Mouse (Mus musculus): ENCODE measurements around the gene Irf3. TPM values are rescaled to one million over a fixed set of nuclear protein-coding genes. Genes with fewer than 3 reads are reported as not detected.

Irf3 gene
- polyA plus RNA-seq, 1 experiment from 2014 or later: 73.6 TPM

DNA sequence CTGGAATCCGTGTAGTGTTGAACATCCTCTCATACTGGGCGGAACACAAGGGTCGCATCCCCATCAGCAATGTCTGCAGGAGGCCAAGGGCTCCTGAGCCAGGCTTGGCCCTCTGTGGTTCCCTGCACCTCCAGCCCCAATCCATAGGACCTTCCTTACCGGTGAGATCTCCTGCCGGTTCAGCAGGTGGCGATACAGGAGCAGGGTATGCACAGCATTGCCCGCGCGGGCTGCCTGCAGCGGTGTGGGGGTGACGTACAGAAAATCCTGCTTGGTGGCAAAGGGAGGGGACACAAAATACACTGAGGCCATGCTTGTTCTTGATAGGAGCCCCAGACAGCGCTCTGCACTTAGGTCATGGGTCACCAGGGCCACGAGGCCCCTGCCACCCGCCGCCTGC lies 30.8 kb upstream of the Irf3 start:
- Histone ChIP-seq H3K27ac (ENCODE audit: low read length) (no peak overlapping the region), H3K27me3 (ENCODE audit: control insufficient read depth, insufficient read depth, low read length) (no peaks in the 10 kb centered on the region), H3K36me3 (ENCODE audit: control insufficient read depth, insufficient read depth) (0 out of 2 replicates have a peak, but pooled peaks cover 2% of the 10 kb centered on the region), H3K4me1 (ENCODE audit: control insufficient read depth, insufficient read depth, low read length) (peaks cover 10% of the 10 kb centered on the region), H3K4me2 (ENCODE audit: low read depth, low read length) (no peak overlapping the region), H3K9ac (ENCODE audit: low read length) (no peak overlapping the region), H3K4me3 (ENCODE audit: low read length) (no peak overlapping the region), H3K9me3 (replicated peaks; ENCODE audit: control insufficient read depth, low read length) (no peaks in the 10 kb centered on the region)
- no peak for ATAC-seq (replicated peaks; ENCODE audit: extremely low read depth, insufficient read depth, low FRiP score)
- 74% methylated on average over 15 of the region's 15 CpGs for WGBS

DNA sequence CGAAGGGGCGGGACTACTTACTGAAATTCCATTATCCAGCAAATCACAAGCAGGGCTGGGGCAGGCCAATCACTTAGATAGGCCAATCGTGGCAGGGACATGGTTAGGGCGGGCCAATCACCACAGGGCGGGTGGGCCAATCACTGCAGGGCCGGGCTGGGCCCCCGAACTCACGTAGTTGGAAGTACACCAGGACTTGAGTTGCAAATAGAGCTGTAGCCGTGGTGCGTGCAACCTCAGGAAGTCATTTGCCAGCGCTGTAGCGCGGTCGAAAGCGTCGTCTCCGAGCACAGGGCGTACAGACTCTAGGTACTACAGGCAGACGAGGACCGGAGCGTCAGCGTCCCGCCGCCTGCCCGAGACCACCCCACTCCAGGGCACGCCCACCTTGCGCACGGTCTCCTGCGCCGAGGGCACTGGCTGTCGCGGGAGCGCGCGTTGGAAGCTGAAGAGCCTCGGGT lies 27.2 kb upstream of the Irf3 start:
- Histone ChIP-seq H3K4me1 (ENCODE audit: control insufficient read depth, insufficient read depth, low read length) (peaks cover 12% of the 10 kb centered on the region), H3K36me3 (ENCODE audit: control insufficient read depth, insufficient read depth) (0 out of 2 replicates have a peak, but pooled peaks cover 2% of the 10 kb centered on the region), H3K4me2 (ENCODE audit: low read depth, low read length) (peak overlapping the region; percentile 96), H3K27me3 (ENCODE audit: control insufficient read depth, insufficient read depth, low read length) (no peaks in the 10 kb centered on the region), H3K9ac (ENCODE audit: low read length) (peak overlapping the region; percentile 75), H3K4me3 (ENCODE audit: low read length) (peak overlapping the region; percentile 70), H3K9me3 (replicated peaks; ENCODE audit: control insufficient read depth, low read length) (no peaks in the 10 kb centered on the region), H3K27ac (ENCODE audit: low read length) (peak overlapping the region; percentile 77)
- WGBS: under 1% methylated on average over 36 of the region's 36 CpGs
- ATAC-seq (replicated peaks; ENCODE audit: extremely low read depth, insufficient read depth, low FRiP score): peak; percentile 95

DNA sequence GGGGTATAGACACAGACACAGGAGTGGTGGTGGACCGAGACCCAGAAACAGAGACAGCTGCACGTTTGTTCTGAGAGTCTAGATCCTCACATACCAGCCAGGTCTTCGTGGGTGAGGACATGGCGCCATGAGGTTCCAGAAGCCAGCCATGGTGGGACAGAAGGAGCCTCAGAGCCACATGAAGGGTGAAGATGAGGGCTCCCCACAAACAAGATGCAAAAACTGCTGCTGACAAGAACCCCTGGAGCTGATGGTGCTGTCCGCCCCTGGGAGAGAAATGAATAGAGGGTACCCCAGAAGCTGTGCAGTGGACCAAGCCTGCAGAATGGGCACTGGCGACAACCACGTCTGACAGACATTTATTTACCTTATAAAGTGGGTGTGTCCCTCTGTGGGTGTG lies 26.3 kb upstream of the Irf3 start:
- ATAC-seq (replicated peaks; ENCODE audit: extremely low read depth, insufficient read depth, low FRiP score): no peak
- peak overlapping the region; percentile 96 for H3K4me2 ChIP-seq (ENCODE audit: low read depth, low read length)
- no peak overlapping the region for H3K27ac ChIP-seq (ENCODE audit: low read length)
- H3K4me3 ChIP-seq (ENCODE audit: low read length): peak overlapping the region; percentile 70
- no peaks in the 10 kb centered on the region for H3K9me3 ChIP-seq (replicated peaks; ENCODE audit: control insufficient read depth, low read length)
- H3K27me3 ChIP-seq (ENCODE audit: control insufficient read depth, insufficient read depth, low read length): no peaks in the 10 kb centered on the region
- WGBS: 63% methylated on average over 7 of the region's 7 CpGs
- H3K4me1 ChIP-seq (ENCODE audit: control insufficient read depth, insufficient read depth, low read length): peaks cover 12% of the 10 kb centered on the region
- H3K36me3 ChIP-seq (ENCODE audit: control insufficient read depth, insufficient read depth): peaks cover 1% of the 10 kb centered on the region; the same call in 1 of the 2 replicates
- H3K9ac ChIP-seq (ENCODE audit: low read length): peak overlapping the region; percentile 75; the same call in 1 of the 2 replicates

DNA sequence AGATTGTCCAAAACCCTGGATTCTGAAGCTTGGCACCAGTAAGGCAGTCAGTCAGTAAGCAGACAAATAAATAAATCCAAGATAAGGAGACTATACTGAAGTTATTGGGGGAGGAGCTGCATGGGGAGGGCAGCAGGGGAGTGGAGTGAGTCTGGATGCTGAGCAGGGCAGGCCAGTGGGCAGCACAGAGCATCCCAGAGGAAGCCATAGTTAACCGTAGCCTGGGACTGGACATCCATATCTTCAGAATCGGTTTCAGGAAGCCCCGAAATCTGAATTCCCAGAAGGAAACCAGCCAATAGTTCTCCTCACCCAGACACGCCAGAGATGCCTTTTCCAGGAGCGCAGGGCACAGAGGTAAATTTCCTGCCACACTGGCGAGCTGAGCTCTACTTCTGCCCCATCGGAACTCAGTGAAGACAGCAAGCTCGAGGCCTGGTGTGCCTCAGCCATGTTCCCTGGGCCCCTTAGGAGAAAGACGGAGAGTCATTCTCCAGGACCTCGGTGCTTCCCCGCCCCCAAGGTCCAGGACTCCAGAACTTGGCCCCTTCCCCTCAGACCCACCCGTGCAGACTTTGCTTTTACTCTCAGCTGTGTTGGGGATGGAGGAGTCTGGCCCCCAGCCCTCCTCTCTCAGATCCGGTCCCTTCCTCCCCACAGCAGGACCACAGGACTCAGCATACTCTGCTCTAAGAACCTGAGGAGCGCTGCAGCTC lies 23.9 kb upstream of the Irf3 start:
- ATAC-seq (replicated peaks; ENCODE audit: extremely low read depth, insufficient read depth, low FRiP score): no peak
- Histone ChIP-seq H3K27me3 (ENCODE audit: control insufficient read depth, insufficient read depth, low read length) (no peaks in the 10 kb centered on the region), H3K27ac (ENCODE audit: low read length) (no peak overlapping the region), H3K4me1 (ENCODE audit: control insufficient read depth, insufficient read depth, low read length) (peaks cover 12% of the 10 kb centered on the region), H3K36me3 (ENCODE audit: control insufficient read depth, insufficient read depth) (peaks cover 23% of the 10 kb centered on the region), H3K9ac (ENCODE audit: low read length) (peak overlapping the region; percentile 37), H3K9me3 (replicated peaks; ENCODE audit: control insufficient read depth, low read length) (no peaks in the 10 kb centered on the region), H3K4me2 (ENCODE audit: low read depth, low read length) (peak overlapping the region; percentile 50), H3K4me3 (ENCODE audit: low read length) (peak overlapping the region; percentile 40)
- WGBS: 39% methylated on average over 14 of the region's 14 CpGs

DNA sequence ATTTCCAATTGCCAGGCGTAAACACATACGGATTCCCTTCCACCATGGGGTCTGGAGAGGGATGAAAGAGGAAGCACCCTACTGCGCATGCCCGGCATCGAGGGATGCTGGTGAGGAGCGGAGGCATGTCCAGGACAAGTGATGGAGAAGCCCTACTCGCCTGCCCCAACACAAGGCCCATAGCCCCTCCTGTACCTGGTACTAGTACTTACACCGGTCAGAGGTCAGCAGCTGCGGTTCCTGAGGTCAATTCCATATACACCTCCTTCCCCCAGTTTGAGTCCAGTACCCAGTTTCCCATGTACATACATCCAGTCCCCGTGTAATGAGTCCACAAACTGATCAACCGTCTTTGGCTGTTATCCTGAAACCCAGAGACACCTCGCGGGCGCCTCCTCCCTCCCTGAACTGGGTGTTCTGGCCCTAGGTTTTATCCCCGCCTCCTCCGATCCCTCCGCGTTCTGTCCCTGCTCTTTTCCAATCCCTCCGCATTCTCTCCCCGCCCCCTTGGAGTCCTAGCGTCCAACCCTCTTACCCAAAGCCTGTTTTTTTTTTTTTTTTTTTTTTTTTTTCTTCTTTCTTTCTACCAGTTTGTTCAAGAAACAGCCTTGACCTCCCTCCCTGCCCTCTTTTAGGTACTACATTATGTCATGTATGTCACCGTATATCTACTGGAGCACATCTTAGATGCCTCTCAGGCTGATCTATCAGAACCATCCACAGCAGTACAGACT lies 22.9 kb upstream of the Irf3 start, which contains the start of gene Cpt1c:
TSS of gene Cpt1c (minus strand) at position 469 of the 734 bp plus-strand sequence.
- H3K36me3 ChIP-seq (ENCODE audit: control insufficient read depth, insufficient read depth): peaks cover 32% of the 10 kb centered on the region
- H3K27ac ChIP-seq (ENCODE audit: low read length): peak within 1 kb of the TSS; percentile 62
- no peaks in the 10 kb centered on the region for H3K27me3 ChIP-seq (ENCODE audit: control insufficient read depth, insufficient read depth, low read length)
- peak within 1 kb of the TSS; percentile 50 for H3K4me2 ChIP-seq (ENCODE audit: low read depth, low read length)
- peak within 1 kb of the TSS; percentile 40 for H3K4me3 ChIP-seq (ENCODE audit: low read length)
- ATAC-seq (replicated peaks; ENCODE audit: extremely low read depth, insufficient read depth, low FRiP score): no peak; the same call in 1 of the 2 replicates
- H3K9ac ChIP-seq (ENCODE audit: low read length): peak within 1 kb of the TSS; percentile 37
- WGBS: 3% methylated on average over 22 of the region's 22 CpGs
- H3K9me3 ChIP-seq (replicated peaks; ENCODE audit: control insufficient read depth, low read length): no peaks in the 10 kb centered on the region
- peaks cover 12% of the 10 kb centered on the region for H3K4me1 ChIP-seq (ENCODE audit: control insufficient read depth, insufficient read depth, low read length)

DNA sequence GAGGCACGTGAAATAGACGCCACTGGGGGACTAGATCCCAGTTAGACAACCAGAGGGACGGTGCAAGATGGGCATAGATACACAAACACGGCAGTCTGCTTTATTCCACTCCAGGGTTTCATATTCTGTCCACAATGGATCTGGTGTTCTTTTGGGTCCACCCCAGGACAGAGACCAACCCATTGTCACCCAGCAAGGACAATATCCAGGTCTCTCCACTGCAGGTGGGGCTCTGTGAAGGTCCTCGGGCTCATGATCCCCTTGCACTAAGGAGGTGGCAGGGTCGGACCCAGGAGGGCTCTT lies 22.4 kb upstream of the Irf3 start:
- Histone ChIP-seq H3K27me3 (ENCODE audit: control insufficient read depth, insufficient read depth, low read length) (no peaks in the 10 kb centered on the region), H3K27ac (ENCODE audit: low read length) (no peak overlapping the region), H3K4me1 (ENCODE audit: control insufficient read depth, insufficient read depth, low read length) (peaks cover 10% of the 10 kb centered on the region), H3K4me2 (ENCODE audit: low read depth, low read length) (peak overlapping the region; percentile 50), H3K36me3 (ENCODE audit: control insufficient read depth, insufficient read depth) (peaks cover 36% of the 10 kb centered on the region), H3K9me3 (replicated peaks; ENCODE audit: control insufficient read depth, low read length) (no peaks in the 10 kb centered on the region), H3K9ac (ENCODE audit: low read length) (no peak overlapping the region), H3K4me3 (ENCODE audit: low read length) (no peak overlapping the region)
- WGBS: 22% methylated on average over 6 of the region's 6 CpGs
- no peak for ATAC-seq (replicated peaks; ENCODE audit: extremely low read depth, insufficient read depth, low FRiP score)

DNA sequence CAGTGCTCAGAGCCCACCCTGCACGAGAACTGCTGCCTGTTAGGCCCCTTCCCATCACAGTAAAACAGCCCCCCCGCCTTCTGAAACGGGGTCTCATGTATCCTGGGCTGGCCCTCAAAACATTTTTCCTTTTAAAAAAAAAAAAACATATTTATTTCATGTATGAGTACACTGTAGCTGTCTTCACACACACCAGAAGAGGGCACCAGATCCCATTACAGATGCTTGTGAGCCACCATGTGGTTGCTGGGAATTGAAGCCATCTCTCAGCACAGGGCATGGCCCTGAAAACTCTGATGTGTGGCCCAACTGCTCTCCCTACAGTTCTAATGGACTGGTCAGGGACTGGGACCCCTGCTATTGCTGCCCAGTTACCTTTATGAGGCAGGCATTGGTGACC lies 19.1 kb upstream of the Irf3 start:
- 90% methylated on average over 3 of the region's 3 CpGs for WGBS
- Histone ChIP-seq H3K9ac (ENCODE audit: low read length) (no peak overlapping the region), H3K4me3 (ENCODE audit: low read length) (no peak overlapping the region), H3K36me3 (ENCODE audit: control insufficient read depth, insufficient read depth) (peaks cover 56% of the 10 kb centered on the region), H3K4me2 (ENCODE audit: low read depth, low read length) (no peak overlapping the region), H3K27ac (ENCODE audit: low read length) (no peak overlapping the region), H3K27me3 (ENCODE audit: control insufficient read depth, insufficient read depth, low read length) (no peaks in the 10 kb centered on the region), H3K4me1 (ENCODE audit: control insufficient read depth, insufficient read depth, low read length) (peaks cover 2% of the 10 kb centered on the region; the same call in 1 of the 2 replicates), H3K9me3 (replicated peaks; ENCODE audit: control insufficient read depth, low read length) (no peaks in the 10 kb centered on the region)
- ATAC-seq (replicated peaks; ENCODE audit: extremely low read depth, insufficient read depth, low FRiP score): no peak

DNA sequence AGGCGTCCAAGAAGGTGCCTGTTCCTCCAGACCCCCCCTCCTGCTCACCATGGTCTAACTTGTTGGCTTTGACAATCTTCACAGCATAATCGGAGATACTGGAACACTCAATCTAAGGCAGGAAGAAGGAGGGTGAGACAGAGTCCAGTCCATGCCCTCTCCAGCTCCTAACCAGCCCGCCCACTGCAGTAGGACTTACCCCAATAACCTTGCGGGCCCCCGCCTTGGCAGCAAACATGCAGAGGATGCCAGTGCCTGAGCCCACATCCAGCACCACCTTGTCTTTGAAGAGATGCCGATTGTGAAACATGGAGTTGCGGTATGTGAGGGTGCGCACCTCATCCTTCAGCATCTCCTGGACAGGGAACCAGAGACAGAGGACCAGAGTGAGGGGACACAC lies 15.9 kb upstream of the Irf3 start:
- no peak overlapping the region for H3K27ac ChIP-seq (ENCODE audit: low read length)
- no peak overlapping the region for H3K9ac ChIP-seq (ENCODE audit: low read length)
- no peak overlapping the region for H3K4me3 ChIP-seq (ENCODE audit: low read length)
- no peak for ATAC-seq (replicated peaks; ENCODE audit: extremely low read depth, insufficient read depth, low FRiP score)
- H3K4me1 ChIP-seq (ENCODE audit: control insufficient read depth, insufficient read depth, low read length): peaks cover 15% of the 10 kb centered on the region
- no peaks in the 10 kb centered on the region for H3K27me3 ChIP-seq (ENCODE audit: control insufficient read depth, insufficient read depth, low read length)
- H3K9me3 ChIP-seq (replicated peaks; ENCODE audit: control insufficient read depth, low read length): no peaks in the 10 kb centered on the region
- H3K36me3 ChIP-seq (ENCODE audit: control insufficient read depth, insufficient read depth): peaks cover 51% of the 10 kb centered on the region
- 91% methylated on average over 8 of the region's 8 CpGs for WGBS
- H3K4me2 ChIP-seq (ENCODE audit: low read depth, low read length): no peak overlapping the region

DNA sequence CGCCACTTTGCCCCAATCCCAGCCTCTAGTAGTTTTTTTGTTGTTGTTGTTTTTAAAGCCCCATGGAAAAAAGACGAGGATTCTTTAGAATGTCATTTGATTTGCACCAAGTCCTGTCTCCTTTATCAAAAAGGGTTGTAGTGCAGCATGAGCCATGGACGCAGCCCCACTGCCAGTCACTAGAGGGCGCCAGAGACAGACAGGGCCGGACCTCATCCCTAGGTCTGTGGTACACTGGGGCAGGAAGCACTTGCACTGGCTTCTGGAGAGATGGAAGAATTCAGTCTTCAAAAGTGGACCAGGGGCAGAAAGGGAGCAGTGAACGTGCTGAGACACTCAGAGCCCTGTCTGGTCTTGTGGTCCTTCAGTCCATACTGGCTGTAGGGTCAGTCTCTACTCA lies 14.4 kb upstream of the Irf3 start:
- H3K9me3 ChIP-seq (replicated peaks; ENCODE audit: control insufficient read depth, low read length): no peaks in the 10 kb centered on the region
- H3K9ac ChIP-seq (ENCODE audit: low read length): no peak overlapping the region
- ATAC-seq (replicated peaks; ENCODE audit: extremely low read depth, insufficient read depth, low FRiP score): no peak
- peak overlapping the region; percentile 26 for H3K27ac ChIP-seq (ENCODE audit: low read length)
- H3K4me1 ChIP-seq (ENCODE audit: control insufficient read depth, insufficient read depth, low read length): peaks cover 20% of the 10 kb centered on the region
- H3K36me3 ChIP-seq (ENCODE audit: control insufficient read depth, insufficient read depth): peaks cover 38% of the 10 kb centered on the region
- no peaks in the 10 kb centered on the region for H3K27me3 ChIP-seq (ENCODE audit: control insufficient read depth, insufficient read depth, low read length)
- WGBS: 27% methylated on average over 6 of the region's 6 CpGs
- H3K4me3 ChIP-seq (ENCODE audit: low read length): no peak overlapping the region
- H3K4me2 ChIP-seq (ENCODE audit: low read depth, low read length): no peak overlapping the region

Data from heart, embryonic 16.5 days (tissue).